ENCODE assay signal across 22 mouse cellular contexts in the genomic region with DNA sequence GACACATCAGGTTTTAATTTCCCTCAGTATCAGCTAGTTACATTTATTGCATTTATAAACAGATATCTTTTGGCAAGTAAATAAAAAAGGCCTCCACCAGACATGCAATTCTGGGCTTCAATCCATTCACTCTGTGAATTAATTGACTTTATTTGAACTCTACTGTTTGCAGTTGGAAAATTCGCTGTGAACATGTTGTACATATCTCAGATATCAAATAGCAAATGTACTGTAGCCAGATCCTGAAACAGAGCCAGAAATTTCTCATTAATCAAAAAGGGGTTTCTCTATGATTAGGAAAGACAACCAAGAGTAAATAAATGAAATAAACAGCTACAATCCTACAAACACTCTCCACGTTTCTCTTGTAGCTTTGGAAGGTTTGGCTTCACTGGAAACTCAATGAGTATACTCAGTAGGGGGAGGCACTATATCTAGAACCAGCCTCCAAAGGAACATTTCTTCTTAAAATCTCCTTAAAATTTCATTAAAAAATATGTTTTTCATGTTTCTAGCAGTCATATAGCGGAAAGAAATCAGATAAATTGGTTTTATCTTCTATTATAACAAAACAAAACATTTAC.
"Had no signal": no experiment of that assay in that cellular context is flagged by ENCODE, and none has a peak within 500 bp of the region (broad histone marks: within the 10 kb centered on the region; RNA-seq: fewer than 3 reads in every experiment).

No protein-coding gene starts in this region.

- H3K36me3 ChIP-seq: kidney, embryonic 15.5 days; limb, embryonic 12.5 days; liver, embryonic 12.5 days; liver, embryonic 15.5 days; midbrain, embryonic 12.5 days; midbrain, embryonic 15.5 days; neural tube, embryonic 12.5 days; neural tube, embryonic 15.5 days had no signal

- DNase-seq: kidney, adult 2 months; kidney, postnatal 14 days; kidney, postnatal 4 days; layer of hippocampus, postnatal 36 days; liver; lung, postnatal 10 days; right cerebral cortex, adult 18-20 months; right cerebral cortex, postnatal 14 days; right cerebral cortex, postnatal 4 days; thymus, adult 18-20 months; thymus, postnatal 36 days had no signal

- H3K4me1 ChIP-seq: kidney, embryonic 15.5 days; limb, embryonic 12.5 days; liver, embryonic 12.5 days; liver, embryonic 15.5 days; midbrain, embryonic 12.5 days; midbrain, embryonic 15.5 days; neural tube, embryonic 12.5 days; neural tube, embryonic 15.5 days had no signal

- H3K27ac ChIP-seq: kidney, embryonic 15.5 days; left cerebral cortex, adult 2 months; limb, embryonic 12.5 days; liver, embryonic 12.5 days; liver, embryonic 15.5 days; macrophage; midbrain, embryonic 12.5 days; midbrain, embryonic 15.5 days; neural tube, embryonic 12.5 days; neural tube, embryonic 15.5 days had no signal

- H3K9ac ChIP-seq: kidney, embryonic 15.5 days; limb, embryonic 12.5 days; liver, embryonic 12.5 days; liver, embryonic 15.5 days; midbrain, embryonic 12.5 days; midbrain, embryonic 15.5 days; neural tube, embryonic 12.5 days; neural tube, embryonic 15.5 days had no signal

- H3K27me3 ChIP-seq: kidney, embryonic 15.5 days; limb, embryonic 12.5 days; liver, embryonic 12.5 days; liver, embryonic 15.5 days; midbrain, embryonic 12.5 days; midbrain, embryonic 15.5 days; neural tube, embryonic 12.5 days; neural tube, embryonic 15.5 days had no signal

- ATAC-seq: intestine, postnatal 0 days; liver, embryonic 12.5 days; midbrain, embryonic 15.5 days had no signal

- H3K9me3 ChIP-seq: kidney, embryonic 15.5 days; limb, embryonic 12.5 days; liver, embryonic 12.5 days; liver, embryonic 15.5 days; midbrain, embryonic 12.5 days; midbrain, embryonic 15.5 days; neural tube, embryonic 12.5 days; neural tube, embryonic 15.5 days had no signal

- H3K4me3 ChIP-seq: kidney, embryonic 15.5 days; left cerebral cortex, adult 2 months; limb, embryonic 12.5 days; liver, embryonic 12.5 days; liver, embryonic 15.5 days; midbrain, embryonic 12.5 days; midbrain, embryonic 15.5 days; neural tube, embryonic 12.5 days; neural tube, embryonic 15.5 days had no signal

- H3K4me2 ChIP-seq: kidney, embryonic 15.5 days; limb, embryonic 12.5 days; liver, embryonic 12.5 days; liver, embryonic 15.5 days; midbrain, embryonic 12.5 days; midbrain, embryonic 15.5 days; neural tube, embryonic 12.5 days; neural tube, embryonic 15.5 days had no signal
